11 mouse cellular contexts compared by ENCODE assay signal in the genomic region with DNA sequence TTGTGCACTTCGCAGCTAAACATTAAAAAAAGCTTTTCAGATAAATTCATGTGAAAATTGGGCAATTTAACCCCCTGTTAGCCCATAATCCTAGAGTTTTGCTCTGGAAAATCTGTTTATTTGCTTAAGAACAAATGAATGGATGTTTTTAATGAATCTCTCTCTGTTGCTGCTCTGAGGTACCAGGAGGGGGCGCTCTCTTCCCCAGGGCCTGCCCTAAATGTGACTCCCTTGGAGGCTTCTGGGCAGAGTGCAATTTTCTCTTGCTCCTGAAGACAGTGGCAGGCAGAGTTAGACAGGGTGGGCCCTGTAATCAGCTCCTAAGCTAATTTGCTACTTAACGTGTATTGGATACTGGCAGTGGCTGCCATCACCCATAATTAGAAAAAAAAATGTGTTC. TPM values are rescaled to one million over a fixed set of nuclear protein-coding genes. Genes with fewer than 3 reads are reported as not detected.
DNase-seq lines count a peak whose midpoint lies in the region; ATAC-seq and TF ChIP-seq lines count a peak whose summit lies in the region.
"Had no signal": no experiment of that assay in that cellular context is flagged by ENCODE, and none has a peak within 500 bp of the region (broad histone marks: within the 10 kb centered on the region; RNA-seq: fewer than 3 reads in every experiment).

No protein-coding gene starts in this region.

- no peak for ATAC-seq in kidney, postnatal 0 days (replicated peaks; ENCODE audit: low FRiP score, low read depth)
- ATAC-seq: forebrain, embryonic 15.5 days; intestine, embryonic 15.5 days had no signal

- DNase-seq in kidney, postnatal 0 days (ENCODE audit: low spot score) = no peak
- no peak for DNase-seq in kidney, postnatal 25 days
- peak; percentile 18 for DNase-seq in thymus, postnatal 4 days
- no peak for DNase-seq in thymus, postnatal 36 days
- peak; percentile 53 for DNase-seq in brain, adult 2 months (ENCODE audit: low read depth, low spot score)
- no peak for DNase-seq in kidney, adult 18-20 months
- no peak for DNase-seq in thymus, postnatal 10 days (ENCODE audit: low spot score in 2 of 2)

- H3K27ac ChIP-seq in kidney, postnatal 0 days = no peak overlapping the region
- H3K27ac ChIP-seq: forebrain, embryonic 15.5 days; intestine, embryonic 15.5 days; limb, embryonic 13.5 days had no signal

- H3K4me2 ChIP-seq in kidney, postnatal 0 days (ENCODE audit: low read length) = no peak overlapping the region
- H3K4me2 ChIP-seq: forebrain, embryonic 15.5 days; heart, embryonic 12.5 days; intestine, embryonic 15.5 days; limb, embryonic 13.5 days had no signal

- H3K4me3 ChIP-seq in kidney, postnatal 0 days (replicated peaks; ENCODE audit: low read depth, low read length) = no peak overlapping the region
- H3K4me3 ChIP-seq: forebrain, embryonic 15.5 days; heart, embryonic 12.5 days; intestine, embryonic 15.5 days; limb, embryonic 13.5 days had no signal

- no peaks in the 10 kb centered on the region for H3K9me3 ChIP-seq in kidney, postnatal 0 days (replicated peaks; ENCODE audit: low read length)
- H3K9me3 ChIP-seq: forebrain, embryonic 15.5 days; heart, embryonic 12.5 days; intestine, embryonic 15.5 days; limb, embryonic 13.5 days had no signal

- 61% methylated on average over 3 of the region's 3 CpGs for WGBS in kidney, postnatal 0 days

- TF ChIP-seq CTCF in kidney, postnatal 0 days (IDR thresholded peaks at IDR 0.05; ENCODE audit: low read depth) = peak; percentile 41; the same call in 1 of the 2 replicates

- no peaks in the 10 kb centered on the region for H3K4me1 ChIP-seq in kidney, postnatal 0 days (replicated peaks; ENCODE audit: insufficient read depth, low read length)
- H3K4me1 ChIP-seq: heart, embryonic 12.5 days; intestine, embryonic 15.5 days had no signal

- no peaks in the 10 kb centered on the region for H3K36me3 ChIP-seq in kidney, postnatal 0 days (ENCODE audit: insufficient read depth, low read length)
- H3K36me3 ChIP-seq: forebrain, embryonic 15.5 days; heart, embryonic 12.5 days; intestine, embryonic 15.5 days; limb, embryonic 13.5 days had no signal

- peaks cover 12% of the 10 kb centered on the region; the same call in 1 of the 2 replicates for H3K27me3 ChIP-seq in kidney, postnatal 0 days (ENCODE audit: insufficient read depth, low read length)

- no peak overlapping the region for H3K9ac ChIP-seq in kidney, postnatal 0 days (ENCODE audit: low read depth, low read length)
- H3K9ac ChIP-seq: forebrain, embryonic 15.5 days; heart, embryonic 12.5 days; intestine, embryonic 15.5 days; limb, embryonic 13.5 days had no signal

RNA-seq across cellular contexts. Expression of a gene that starts 3.8 kb away (rescaled TPM):
- 2.6 and 2.9 TPM in 2 replicates for polyA plus RNA-seq in kidney, postnatal 0 days (2015; fragmentation: Nextera tagmentation; extraction: Ambion mirVana)

Comparison
In these comparisons a context has a peak if more than half of its experiments do, and no peak if none do; other contexts are left out.
1. DNase-seq: peak in thymus, postnatal 4 days (single experiment) and brain, adult 2 months (single experiment); none in kidney, postnatal 0 days (single experiment), kidney, postnatal 25 days (0 of 2), thymus, postnatal 36 days (0 of 2), kidney, adult 18-20 months (single experiment) and thymus, postnatal 10 days (0 of 2).